Mouse (Mus musculus) adrenal gland, postnatal 25 days (tissue): ENCODE measurements at regions not wholly inside any gene's neighbourhood (a gene's known extent, or its start where the extent isn't known, plus 50 kb on each side); places are given as distances from the start of the nearest gene placed in this dataset.
A peak's percentile ranks its signal among the peaks of the same experiment; 100 is the strongest.

Experiments used
- DNase-seq: peaks from one replicate; pipeline ENCODE4 v3.0.0; 2021; ENCODE audit warnings: mixed read lengths

DNA sequence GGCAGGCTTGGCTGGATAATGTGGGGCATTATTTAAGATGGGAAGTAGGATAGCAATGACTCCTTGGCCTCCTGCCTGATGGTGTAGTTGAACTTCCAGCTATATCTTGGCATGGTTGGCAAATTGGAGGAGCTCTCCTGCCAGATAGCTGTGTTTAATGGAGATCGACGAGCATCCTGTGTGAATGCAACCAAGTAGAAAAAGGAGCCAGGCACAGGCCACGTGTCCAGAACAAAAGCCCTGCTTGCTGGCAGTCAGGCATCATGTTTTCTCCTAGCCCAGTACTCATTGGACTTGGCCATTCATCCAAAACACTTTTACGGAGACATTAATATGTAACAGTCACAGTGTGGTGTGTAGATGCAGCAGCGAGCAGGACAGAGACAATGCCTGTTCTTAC lies 211.8 kb upstream of the 9630041A04Rik start:
- no peak for DNase-seq

DNA sequence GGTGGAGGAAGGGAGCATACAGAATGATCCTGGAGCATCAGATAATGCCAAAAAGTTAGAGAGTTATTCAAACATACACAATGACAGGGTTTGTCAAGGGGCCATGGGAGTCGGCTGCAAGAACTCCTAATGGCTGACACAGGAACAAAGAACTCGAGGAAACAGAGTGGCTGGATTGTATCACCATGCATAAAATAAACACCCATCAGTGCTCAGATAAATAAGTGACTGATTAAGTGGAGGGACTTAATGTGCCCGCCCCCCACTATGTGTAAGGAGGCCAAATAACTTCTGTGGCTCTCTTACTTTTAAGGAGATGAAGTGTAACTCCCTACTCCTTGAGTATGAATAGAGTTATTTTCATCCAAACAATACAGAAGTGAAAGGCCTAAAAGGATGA lies 220.1 kb upstream of the 9630041A04Rik start:
- DNase-seq, result no peak

- DNase-seq, result no peak
Measured at GRCm38 (mm10) chr9:101640598-101640997, 221.0 kb upstream of the 9630041A04Rik start.

DNA sequence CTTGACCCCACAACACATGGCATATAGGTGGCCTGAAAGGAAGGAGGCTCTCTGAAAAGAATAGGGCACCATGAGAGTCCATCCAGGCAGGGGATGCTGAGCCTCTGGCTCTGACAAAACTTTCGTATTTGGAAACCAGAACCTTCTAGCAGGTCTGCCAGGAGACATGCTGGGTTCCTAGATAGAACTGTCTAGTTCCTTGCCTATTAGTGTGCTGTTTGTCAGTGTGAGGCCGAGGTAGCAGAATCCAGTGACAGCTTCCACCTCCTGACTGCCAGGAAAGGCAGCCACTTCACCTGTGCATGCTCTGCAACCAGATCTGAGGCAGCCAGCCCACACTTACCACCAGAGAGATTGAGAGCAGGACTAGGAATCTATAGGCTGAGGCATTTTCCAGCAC lies 245.4 kb upstream of the 9630041A04Rik start:
- no peak for DNase-seq

DNA sequence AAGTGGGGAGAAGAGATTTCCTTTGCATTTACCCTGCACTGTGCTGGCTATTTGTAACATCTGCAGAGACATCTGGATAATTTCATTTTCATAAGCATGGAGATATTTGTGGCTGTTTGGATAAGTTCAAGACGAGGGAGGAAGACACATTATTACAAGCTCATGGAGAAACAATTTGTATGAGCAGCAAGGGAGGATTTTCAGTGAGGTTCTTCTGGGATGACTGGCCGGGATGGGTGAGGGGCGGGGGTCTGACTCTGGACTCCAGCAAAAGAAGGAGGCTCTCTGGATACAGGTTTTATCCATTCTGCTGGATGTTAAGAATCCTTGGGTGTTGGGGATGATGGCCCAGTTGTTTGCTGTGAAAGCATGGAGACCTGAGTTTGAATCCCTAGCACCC lies 246.5 kb upstream of the 9630041A04Rik start:
- DNase-seq, result no peak

GRCm38 (mm10) chr9:101613933-101614332 lies 247.7 kb upstream of the 9630041A04Rik start:
- DNase-seq, result no peak

- no peak for DNase-seq
Measured at GRCm38 (mm10) chr9:101613471-101613870, 248.2 kb upstream of the 9630041A04Rik start.

DNA sequence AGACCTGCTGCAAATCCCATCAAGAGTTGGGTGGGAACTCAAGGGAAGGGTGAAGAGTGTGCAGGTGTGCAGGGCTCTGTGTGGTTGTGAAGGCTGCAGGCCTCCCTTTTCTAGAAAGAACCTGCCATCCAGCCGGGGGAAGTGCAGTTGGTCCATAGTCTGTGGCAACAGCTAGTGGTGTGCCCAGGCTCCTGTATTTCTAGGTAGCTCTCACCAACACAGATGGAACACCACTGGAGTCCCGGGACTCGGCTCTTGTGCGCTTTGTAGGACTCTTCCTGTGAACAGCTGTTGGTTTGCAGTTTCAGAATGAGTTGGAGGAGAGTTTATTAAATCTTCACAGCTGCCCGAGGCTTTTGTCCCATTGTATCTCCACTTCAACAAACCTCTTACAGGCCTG lies 248.7 kb upstream of the 9630041A04Rik start:
- DNase-seq, result no peak

GRCm38 (mm10) chr9:101612571-101612970 lies 249.1 kb upstream of the 9630041A04Rik start:
- no peak for DNase-seq

GRCm38 (mm10) chr9:101611481-101611880 lies 250.2 kb upstream of the 9630041A04Rik start:
- no peak for DNase-seq

DNA sequence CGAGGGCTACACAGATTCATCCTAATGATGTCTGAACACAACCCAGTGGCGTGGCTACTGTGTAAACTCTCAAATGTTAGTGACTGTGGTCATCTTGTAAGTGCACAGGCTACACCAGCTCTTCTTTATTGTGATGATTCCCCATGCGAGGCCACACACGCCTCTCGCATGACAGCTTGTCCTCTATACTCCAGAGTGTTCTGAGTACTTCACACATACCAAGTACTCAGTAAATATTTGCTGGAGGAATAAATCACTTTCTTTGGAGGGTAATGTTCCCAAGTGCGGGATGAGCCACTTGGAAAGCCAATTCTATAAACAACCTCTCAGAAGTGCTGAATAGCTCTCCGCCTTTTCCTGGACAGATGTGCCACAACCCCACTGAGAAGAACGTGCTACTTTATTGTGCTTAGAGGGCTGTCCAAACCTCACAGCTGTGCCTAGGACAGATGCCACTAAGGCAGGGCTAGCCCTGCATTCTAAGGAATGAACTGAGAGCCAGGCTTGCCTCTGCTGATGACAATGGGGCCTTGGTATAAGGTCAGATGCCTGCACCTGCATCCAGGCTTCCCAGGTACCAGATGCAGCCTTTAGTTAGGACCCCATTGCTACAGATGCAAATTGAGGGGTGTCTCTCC lies 250.7 kb upstream of the 9630041A04Rik start:
- DNase-seq, result no peak

- peak; percentile 18 for DNase-seq
Measured at GRCm38 (mm10) chr9:101610338-101610737, 251.3 kb upstream of the 9630041A04Rik start.

DNA sequence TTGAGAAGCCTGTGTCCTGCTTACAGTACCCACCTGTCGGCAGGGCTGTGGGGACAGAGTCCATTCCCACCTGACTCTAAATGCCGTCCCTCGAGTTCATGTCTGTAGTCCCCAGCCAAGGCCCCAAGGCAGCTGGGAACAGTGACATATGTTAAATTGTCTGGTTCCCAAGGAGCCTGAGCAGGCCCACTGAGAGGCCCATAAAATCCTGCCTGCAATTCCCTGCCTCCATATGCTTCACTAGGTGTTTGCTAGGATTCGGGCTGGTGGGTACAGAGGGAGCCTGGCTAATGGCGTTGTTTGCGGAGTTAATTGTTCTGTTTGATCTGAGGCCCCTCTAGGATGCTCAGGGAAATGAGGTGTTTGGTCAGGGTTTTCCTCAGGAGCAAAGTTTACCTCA lies 258.8 kb upstream of the 9630041A04Rik start:
- DNase-seq, result no peak

DNA sequence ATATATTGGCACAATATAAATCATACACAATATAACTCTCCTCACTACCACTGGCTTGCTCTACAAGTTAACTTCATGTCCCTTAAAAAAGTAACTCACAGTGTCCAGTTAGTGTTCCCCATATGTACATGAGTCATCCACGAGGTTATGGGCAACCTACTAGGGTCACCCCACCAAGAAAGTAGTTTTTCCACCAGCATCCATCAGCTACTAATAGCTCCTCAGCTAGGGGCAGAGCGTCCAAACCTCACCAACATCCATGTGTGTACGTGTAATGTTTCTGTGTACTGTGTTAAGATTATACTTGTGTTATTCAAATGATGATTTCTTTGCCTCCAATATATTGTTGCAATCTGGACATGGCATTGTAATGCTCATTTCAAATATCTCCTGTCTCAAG lies 264.7 kb upstream of the 9630041A04Rik start:
- DNase-seq, result no peak

DNA sequence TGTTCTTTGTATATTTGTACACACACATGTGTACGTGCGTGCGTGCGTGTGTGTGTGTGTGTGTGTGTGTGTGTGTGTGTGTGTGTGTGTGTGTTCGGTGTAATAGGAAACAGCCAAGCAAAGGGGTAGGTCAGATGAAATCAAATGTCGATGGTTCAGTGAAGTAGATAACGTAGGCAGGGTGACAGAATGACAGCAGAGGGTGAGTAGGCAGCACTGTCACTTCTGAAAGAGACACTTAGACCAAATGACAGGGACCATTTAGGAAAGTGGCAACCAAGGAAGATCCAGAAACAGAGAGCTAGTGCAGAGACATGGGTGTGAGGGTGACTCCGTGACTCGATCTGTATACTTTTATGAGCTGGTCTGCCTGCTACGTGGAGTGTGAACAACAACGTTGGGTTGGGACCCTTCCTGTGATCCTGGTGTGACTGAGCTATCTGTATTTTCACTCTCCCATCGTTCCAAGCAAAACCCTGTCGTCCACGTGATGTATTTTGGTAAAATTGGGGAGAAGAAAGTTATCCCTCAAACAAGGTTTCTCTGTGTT lies 266.5 kb upstream of the 9630041A04Rik start:
- DNase-seq, result no peak

GRCm38 (mm10) chr9:101592621-101593020 lies 269.0 kb upstream of the 9630041A04Rik start:
- DNase-seq, result no peak

GRCm38 (mm10) chr9:101591681-101592080 lies 270.0 kb upstream of the 9630041A04Rik start:
- DNase-seq, result no peak

GRCm38 (mm10) chr9:101590310-101590709 lies 271.3 kb upstream of the 9630041A04Rik start:
- DNase-seq, result no peak

- DNase-seq, result no peak
Measured at GRCm38 (mm10) chr9:101581064-101581463, 280.6 kb upstream of the 9630041A04Rik start.

- no peak for DNase-seq
Measured at GRCm38 (mm10) chr9:101570714-101571113, 290.9 kb upstream of the 9630041A04Rik start.

- DNase-seq, result no peak
Measured at GRCm38 (mm10) chr9:101563196-101563595, 298.4 kb upstream of the 9630041A04Rik start.

- no peak for DNase-seq
Measured at GRCm38 (mm10) chr9:101559366-101559765, 302.3 kb upstream of the 9630041A04Rik start.

DNA sequence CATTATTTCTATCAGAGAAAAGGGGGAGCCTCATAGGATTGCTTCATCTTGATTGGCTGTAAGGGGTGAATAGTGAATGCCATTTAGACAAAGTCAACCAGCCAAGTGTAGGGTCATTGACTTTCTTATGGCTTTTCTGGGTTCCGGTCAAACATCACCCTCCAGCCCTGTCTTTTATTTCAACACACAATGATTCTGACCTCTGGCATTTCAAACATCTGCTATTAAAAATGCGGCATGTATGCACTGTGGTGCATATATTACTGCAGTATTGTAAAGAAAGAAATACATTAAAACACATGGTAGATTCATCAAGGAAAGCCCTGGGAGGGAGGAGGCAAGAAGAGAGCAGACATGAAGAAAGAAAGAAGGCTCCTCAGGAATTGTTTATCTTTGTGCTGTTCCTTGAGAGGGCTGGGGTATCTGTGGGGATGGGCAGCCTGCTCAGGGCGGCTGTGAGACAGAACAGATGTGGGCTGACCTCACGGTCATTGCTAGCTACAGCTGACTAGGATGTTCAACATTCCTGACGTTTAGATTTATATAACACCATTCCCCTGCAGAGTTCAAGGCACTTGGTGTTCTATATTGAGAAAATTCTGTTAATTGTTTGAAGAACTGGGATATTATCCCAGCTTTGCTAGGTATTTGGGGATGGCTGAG lies 303.5 kb upstream of the Ppp2r3a start:
- no peak for DNase-seq

DNA sequence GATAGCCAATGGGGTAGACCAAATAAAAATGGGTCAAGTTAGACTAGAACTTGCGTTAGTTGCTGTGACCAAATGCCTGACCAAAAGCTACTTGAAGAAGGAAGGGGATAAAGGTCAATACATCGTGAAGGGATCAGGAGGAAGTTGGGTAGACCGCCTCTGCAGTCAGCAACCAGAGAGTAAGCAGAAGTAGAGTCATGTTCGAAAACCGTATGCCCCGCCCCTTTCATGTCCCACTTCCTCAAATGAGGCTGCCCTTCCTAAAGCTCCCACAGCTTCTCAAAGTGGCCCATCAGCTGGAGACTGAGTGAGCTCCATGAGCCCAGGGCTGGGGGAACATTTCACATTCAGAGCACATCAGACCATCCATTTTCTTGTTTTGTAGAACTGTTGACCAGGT lies 301.2 kb upstream of the Ppp2r3a start:
- DNase-seq, result no peak
